Mouse (Mus musculus) heart, embryonic 16.5 days (tissue): ENCODE data around the gene Olfr145. TPM values are rescaled to one million over a fixed set of nuclear protein-coding genes. Genes with fewer than 3 reads are reported as not detected.

Experiments used
- ATAC-seq: fragments of 200-750 bp; cut with Nextera tagmentation; replicated peaks from 2 replicates; pipeline ENCODE4 v1.8.0; 2017; ENCODE audit warnings: moderate number of reproducible peaks; ENCODE audit not compliant: insufficient read depth, low FRiP score; ENCODE audit errors: extremely low read depth
- H3K27ac ChIP-seq: fragments of 300-500 bp; sonication (generic); 2 replicates; pipeline ENCODE4 v1.5.1; 2014; ENCODE audit warnings: mild to moderate bottlenecking, low read length, control low read depth, moderate library complexity
- H3K27me3 ChIP-seq: fragments of 300-500 bp; sonication (generic); 2 replicates; pipeline ENCODE4 v1.6.1; 2014; ENCODE audit warnings: low read length, mixed read lengths; ENCODE audit not compliant: control insufficient read depth, insufficient read depth
- H3K36me3 ChIP-seq: fragments of 300-500 bp; sonication (generic); 2 replicates; pipeline ENCODE4 v1.6.1; 2014; ENCODE audit not compliant: control insufficient read depth, insufficient read depth
- H3K4me1 ChIP-seq: fragments of 300-500 bp; sonication (generic); 2 replicates; pipeline ENCODE4 v1.6.1; 2014; ENCODE audit warnings: low read length, mixed read lengths; ENCODE audit not compliant: control insufficient read depth, insufficient read depth
- H3K4me2 ChIP-seq: fragments of 300-500 bp; sonication (generic); 2 replicates; pipeline ENCODE4 v1.6.1; 2014; ENCODE audit warnings: low read depth, mild to moderate bottlenecking, control low read depth, low read length
- H3K4me3 ChIP-seq: fragments of 300-500 bp; sonication (generic); 2 replicates; pipeline ENCODE4 v1.5.1; 2014; ENCODE audit warnings: mild to moderate bottlenecking, control low read depth, low read length
- H3K9ac ChIP-seq: fragments of 300-500 bp; sonication (generic); 2 replicates; pipeline ENCODE4 v1.6.1; 2014; ENCODE audit warnings: low read length, control low read depth
- H3K9me3 ChIP-seq: fragments of 300-500 bp; sonication (generic); replicated peaks from 2 replicates; pipeline ENCODE4 v1.6.1; 2016; ENCODE audit warnings: low read length; ENCODE audit not compliant: control insufficient read depth
- WGBS: fragments of 180-500 bp; shearing (Covaris S2); extraction: QIAGEN DNeasy Blood & Tissue Kit; methylation state at CpG from one replicate; pipeline ENCODE4 v1.1.7; 2014; 5-methylcytosine and 5-hydroxymethylcytosine counted together
- polyA plus RNA-seq: library from polyadenylated mRNA; unstranded; fragments of >200 nt; fragmentation: Nextera tagmentation; extraction: Ambion mirVana; gene quantifications from 2 replicates; pipeline ENCODE4 v1.2.1, GENCODE M21; 2015

The Olfr145 gene
- polyA plus RNA-seq: not detected in 2 replicates

GRCm38 (mm10) chr9:37896661-37897060, at the start of gene Olfr145:
TSS of gene Olfr145 (plus strand) at chr9:37896724.
- H3K9ac ChIP-seq: no peak within 1 kb of the TSS
- no peaks in the 10 kb centered on the region for H3K27me3 ChIP-seq
- no peaks in the 10 kb centered on the region for H3K36me3 ChIP-seq
- no peak within 1 kb of the TSS for H3K27ac ChIP-seq
- no peak for ATAC-seq
- H3K9me3 ChIP-seq: no peaks in the 10 kb centered on the region
- H3K4me1 ChIP-seq: no peaks in the 10 kb centered on the region
- WGBS: 15% methylated on average over 2 of the region's 2 CpGs
- H3K4me2 ChIP-seq: no peak within 1 kb of the TSS
- no peak within 1 kb of the TSS for H3K4me3 ChIP-seq

GRCm38 (mm10) chr9:37849267-37849666, 47.3 kb upstream of the Olfr145 start:
- WGBS: 68% methylated on average over 2 of the region's 2 CpGs
- Histone ChIP-seq H3K4me1 (no peaks in the 10 kb centered on the region), H3K36me3 (no peaks in the 10 kb centered on the region), H3K4me2 (no peak overlapping the region), H3K27me3 (no peaks in the 10 kb centered on the region), H3K27ac (no peak overlapping the region), H3K9ac (no peak overlapping the region), H3K9me3 (no peaks in the 10 kb centered on the region), H3K4me3 (no peak overlapping the region)
- no peak for ATAC-seq

GRCm38 (mm10) chr9:37853969-37854368, 42.6 kb upstream of the Olfr145 start, which contains the start of gene Olfr877:
TSS of gene Olfr877 (plus strand) at chr9:37854269.
- Histone ChIP-seq H3K9ac (no peak within 1 kb of the TSS), H3K4me2 (no peak within 1 kb of the TSS), H3K4me1 (no peaks in the 10 kb centered on the region), H3K36me3 (no peaks in the 10 kb centered on the region), H3K27ac (no peak within 1 kb of the TSS), H3K4me3 (no peak within 1 kb of the TSS), H3K27me3 (no peaks in the 10 kb centered on the region), H3K9me3 (no peaks in the 10 kb centered on the region)
- ATAC-seq: no peak
- WGBS: 71% methylated on average over 4 of the region's 4 CpGs

- WGBS: 18% methylated on average over 1 of the region's 1 CpGs
- Histone ChIP-seq H3K4me2 (no peak overlapping the region), H3K9ac (no peak overlapping the region), H3K9me3 (no peaks in the 10 kb centered on the region), H3K4me1 (no peaks in the 10 kb centered on the region), H3K36me3 (no peaks in the 10 kb centered on the region), H3K4me3 (no peak overlapping the region), H3K27me3 (no peaks in the 10 kb centered on the region), H3K27ac (no peak overlapping the region)
- no peak for ATAC-seq
Measured at GRCm38 (mm10) chr9:37863325-37863724, 33.2 kb upstream of the Olfr145 start.

GRCm38 (mm10) chr9:37870246-37870645, 26.3 kb upstream of the Olfr145 start:
- Histone ChIP-seq H3K27ac (no peak overlapping the region), H3K36me3 (no peaks in the 10 kb centered on the region), H3K9ac (no peak overlapping the region), H3K27me3 (no peaks in the 10 kb centered on the region), H3K4me1 (0 out of 2 replicates have a peak, but pooled peaks cover 3% of the 10 kb centered on the region), H3K4me2 (no peak overlapping the region), H3K4me3 (no peak overlapping the region), H3K9me3 (no peaks in the 10 kb centered on the region)
- ATAC-seq: no peak; the same call in 1 of the 2 replicates
- 15% methylated on average over 1 of the region's 1 CpGs for WGBS

- H3K9me3 ChIP-seq: no peaks in the 10 kb centered on the region
- H3K4me3 ChIP-seq: no peak overlapping the region
- H3K4me2 ChIP-seq: no peak overlapping the region
- H3K9ac ChIP-seq: no peak overlapping the region
- H3K36me3 ChIP-seq: no peaks in the 10 kb centered on the region
- no peak for ATAC-seq
- WGBS: 69% methylated on average over 1 of the region's 1 CpGs
- no peak overlapping the region for H3K27ac ChIP-seq
- H3K4me1 ChIP-seq: 0 out of 2 replicates have a peak, but pooled peaks cover 3% of the 10 kb centered on the region
- H3K27me3 ChIP-seq: no peaks in the 10 kb centered on the region
Measured at GRCm38 (mm10) chr9:37871097-37871496, 25.4 kb upstream of the Olfr145 start.

- Histone ChIP-seq H3K4me3 (no peak overlapping the region), H3K27ac (no peak overlapping the region), H3K36me3 (no peaks in the 10 kb centered on the region), H3K4me1 (0 out of 2 replicates have a peak, but pooled peaks cover 3% of the 10 kb centered on the region), H3K9ac (no peak overlapping the region), H3K27me3 (no peaks in the 10 kb centered on the region), H3K4me2 (no peak overlapping the region), H3K9me3 (no peaks in the 10 kb centered on the region)
- ATAC-seq: no peak
- 67% methylated on average over 1 of the region's 1 CpGs for WGBS
Measured at GRCm38 (mm10) chr9:37871536-37871935, 25.0 kb upstream of the Olfr145 start.

- H3K4me3 ChIP-seq: no peak overlapping the region
- H3K4me2 ChIP-seq: no peak overlapping the region
- no peaks in the 10 kb centered on the region for H3K9me3 ChIP-seq
- no peaks in the 10 kb centered on the region for H3K4me1 ChIP-seq
- no peak overlapping the region for H3K9ac ChIP-seq
- no peak overlapping the region for H3K27ac ChIP-seq
- 35% methylated on average over 2 of the region's 2 CpGs for WGBS
- ATAC-seq: no peak
- no peaks in the 10 kb centered on the region for H3K36me3 ChIP-seq
- no peaks in the 10 kb centered on the region for H3K27me3 ChIP-seq
Measured at GRCm38 (mm10) chr9:37890960-37891359, 5.6 kb upstream of the Olfr145 start.

- H3K4me2 ChIP-seq: no peak overlapping the region
- no peak overlapping the region for H3K27ac ChIP-seq
- H3K36me3 ChIP-seq: no peaks in the 10 kb centered on the region
- H3K9ac ChIP-seq: no peak overlapping the region
- WGBS: 49% methylated on average over 3 of the region's 3 CpGs
- no peak overlapping the region for H3K4me3 ChIP-seq
- ATAC-seq: no peak
- no peaks in the 10 kb centered on the region for H3K4me1 ChIP-seq
- no peaks in the 10 kb centered on the region for H3K9me3 ChIP-seq
- H3K27me3 ChIP-seq: no peaks in the 10 kb centered on the region
Measured at GRCm38 (mm10) chr9:37905555-37905954, 9.0 kb downstream of the Olfr145 start.
